Mouse (Mus musculus): ENCODE results near the gene Anp32a.

Anp32a gene

DNA sequence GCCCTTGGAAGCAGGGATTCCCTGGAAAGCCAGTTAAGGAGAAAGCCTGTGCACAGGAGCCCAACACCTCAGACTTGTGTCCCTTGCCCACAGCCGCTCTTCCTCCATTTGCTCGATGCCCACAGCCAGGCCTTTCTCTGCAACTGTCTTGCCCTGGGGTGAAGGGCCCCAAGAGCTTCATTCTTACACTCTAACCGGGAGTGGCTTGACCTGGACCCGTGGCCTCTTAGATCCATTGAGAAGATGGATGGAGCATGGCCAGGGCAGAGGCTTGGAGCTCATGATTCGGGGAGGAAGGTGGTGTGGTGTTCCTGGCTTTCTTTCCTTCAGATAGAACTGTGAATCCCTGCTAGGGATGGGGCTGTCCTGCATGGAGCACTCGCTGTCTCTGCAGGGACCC is 28.1 kb downstream of the Anp32a start:
- WGBS: 80% methylated on average over 6 of the region's 6 CpGs

- 64% methylated on average over 9 of the region's 9 CpGs for WGBS
Measured at GRCm38 (mm10) chr9:62370186-62370585, 29.1 kb downstream of the Anp32a start.

DNA sequence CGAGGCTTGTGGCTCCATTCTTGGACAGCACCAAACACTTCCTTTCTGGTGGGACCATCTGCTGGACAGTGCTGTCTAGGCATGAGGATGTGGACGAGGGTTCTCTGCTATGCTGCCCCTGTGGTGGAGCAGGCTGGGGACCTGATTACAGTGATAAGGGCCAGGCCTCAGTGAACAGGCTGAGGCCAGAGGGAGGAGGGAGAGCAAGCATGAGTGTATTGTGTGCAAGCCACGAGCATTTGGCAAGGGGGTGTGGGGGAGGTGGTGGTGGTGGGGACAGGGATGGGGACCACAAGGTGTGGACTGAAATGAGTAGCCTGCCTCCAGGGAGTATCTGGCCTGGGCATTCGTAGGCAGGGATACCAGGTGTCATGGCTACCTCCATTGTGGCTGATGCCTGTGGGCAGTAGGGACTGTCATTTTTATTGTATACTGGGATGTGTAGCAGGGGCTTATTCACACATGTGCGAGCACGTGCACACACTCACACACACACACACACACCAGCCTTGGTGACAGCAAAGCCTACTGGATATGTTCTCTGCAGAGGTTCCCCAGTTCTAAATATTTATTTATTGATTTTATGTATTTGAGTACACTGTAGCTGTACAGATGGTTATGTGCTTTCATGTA is 29.7 kb downstream of the Anp32a start:
- WGBS: 52% methylated on average over 6 of the region's 6 CpGs

DNA sequence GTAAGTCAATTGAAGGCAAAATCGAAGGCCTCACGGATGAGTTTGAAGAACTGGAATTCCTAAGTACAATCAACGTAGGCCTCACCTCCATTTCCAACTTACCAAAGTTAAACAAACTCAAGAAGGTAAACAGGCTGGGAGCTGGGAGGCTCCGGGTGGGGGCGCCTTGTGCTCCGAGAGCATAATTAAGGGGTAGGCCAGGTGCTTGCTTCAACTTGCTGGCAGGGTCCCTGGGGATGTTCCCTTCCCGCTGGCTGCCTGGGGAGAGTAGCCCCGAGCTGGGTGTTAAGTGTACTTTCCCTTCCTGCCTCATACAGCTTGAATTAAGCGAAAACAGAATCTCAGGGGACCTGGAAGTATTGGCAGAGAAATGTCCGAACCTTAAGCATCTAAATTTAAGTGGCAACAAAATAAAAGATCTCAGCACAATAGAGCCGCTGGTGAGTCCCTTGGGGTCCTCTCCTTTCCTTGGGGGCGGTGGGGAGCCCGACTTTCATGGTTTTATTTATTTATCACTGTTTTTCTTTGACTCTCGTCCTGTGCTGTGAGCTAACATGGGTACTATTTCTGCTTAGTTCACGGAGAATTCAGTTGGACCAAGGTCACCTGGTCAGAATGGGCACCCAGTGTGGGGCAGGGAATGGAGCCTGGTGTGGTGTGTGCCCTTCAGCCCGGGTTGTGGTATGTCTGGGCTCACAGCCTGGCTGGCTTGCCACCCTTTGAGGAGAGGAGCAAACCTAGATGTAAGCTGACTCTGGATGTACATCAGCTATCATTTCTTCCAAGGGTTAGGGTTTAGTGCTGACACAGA is 30.9 kb downstream of the Anp32a start:
- 61% methylated on average over 16 of the region's 16 CpGs for WGBS

DNA sequence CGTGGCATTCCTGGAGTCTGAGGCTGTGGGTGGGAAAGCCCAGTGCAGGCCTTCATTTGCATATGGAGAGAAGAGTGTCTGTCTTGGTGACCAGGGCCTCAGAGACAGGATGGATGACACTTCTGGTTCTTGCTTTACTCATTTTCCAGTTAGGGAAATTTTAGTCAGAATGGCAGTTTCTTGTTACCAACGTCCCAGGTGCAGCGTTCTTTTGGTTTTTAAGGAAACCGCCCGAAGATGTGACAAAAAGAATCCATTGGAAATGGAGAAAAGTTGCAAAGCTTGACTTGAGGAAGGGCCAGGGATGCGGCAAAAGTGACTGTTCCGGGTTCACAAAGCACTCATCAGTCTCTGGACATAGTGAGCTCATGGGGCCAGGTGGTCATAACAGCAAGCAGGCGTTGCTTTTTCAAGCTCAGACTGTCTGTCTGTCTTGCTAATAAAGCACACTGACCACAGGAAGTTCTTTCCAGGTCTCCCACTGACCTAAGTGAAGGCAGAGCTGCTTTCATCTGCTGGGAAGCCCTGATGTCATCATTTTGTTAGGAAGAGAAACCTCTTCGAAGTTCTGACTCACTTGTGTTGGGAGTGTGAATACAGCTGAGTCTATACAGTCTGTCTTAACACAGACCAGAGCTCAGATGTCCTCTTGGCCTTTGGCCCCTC is 31.6 kb downstream of the Anp32a start:
- WGBS: 72% methylated on average over 9 of the region's 9 CpGs

DNA sequence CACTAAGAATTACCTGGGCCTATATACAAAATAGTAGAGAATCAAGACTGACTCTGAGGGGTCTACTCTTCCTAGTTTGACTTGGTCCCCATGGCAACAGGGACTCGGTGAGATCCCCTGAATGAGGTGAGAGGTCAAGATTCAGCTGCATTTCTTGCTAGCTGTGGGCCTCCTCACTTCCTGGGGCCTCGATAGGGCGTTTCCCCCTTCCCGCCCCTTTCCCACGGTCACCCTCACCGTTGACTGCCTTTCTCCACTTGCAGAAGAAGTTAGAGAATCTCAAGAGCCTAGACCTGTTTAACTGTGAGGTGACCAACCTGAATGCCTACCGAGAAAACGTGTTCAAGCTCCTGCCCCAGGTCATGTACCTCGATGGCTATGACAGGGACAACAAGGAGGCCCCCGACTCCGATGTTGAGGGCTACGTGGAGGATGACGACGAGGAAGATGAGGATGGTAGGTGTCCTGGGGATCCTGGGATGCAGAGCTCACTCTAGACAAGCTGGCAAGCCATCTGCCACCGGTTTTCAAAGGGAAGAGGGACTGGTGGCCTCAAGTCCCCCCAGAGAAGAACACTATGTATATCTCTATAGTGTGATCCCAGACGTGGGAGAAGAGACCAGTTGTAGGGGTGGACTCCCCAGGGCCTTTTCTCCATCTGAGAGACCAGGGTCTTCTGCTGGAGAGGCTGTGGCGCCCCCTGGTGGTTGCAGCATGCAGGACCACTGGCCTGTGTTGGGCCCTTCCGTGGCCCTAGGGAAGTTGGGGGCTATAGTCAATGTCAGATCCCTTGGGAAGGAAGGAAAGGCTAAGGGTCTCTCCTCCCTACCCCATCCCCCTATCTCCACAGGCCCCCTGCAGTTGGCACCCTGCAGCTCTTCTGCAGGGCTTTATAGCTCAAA is 32.4 kb downstream of the Anp32a start:
- 60% methylated on average over 18 of the region's 18 CpGs for WGBS

- WGBS: 50% methylated on average over 3 of the region's 3 CpGs
Measured at GRCm38 (mm10) chr9:62374276-62374675, 33.2 kb downstream of the Anp32a start.

DNA sequence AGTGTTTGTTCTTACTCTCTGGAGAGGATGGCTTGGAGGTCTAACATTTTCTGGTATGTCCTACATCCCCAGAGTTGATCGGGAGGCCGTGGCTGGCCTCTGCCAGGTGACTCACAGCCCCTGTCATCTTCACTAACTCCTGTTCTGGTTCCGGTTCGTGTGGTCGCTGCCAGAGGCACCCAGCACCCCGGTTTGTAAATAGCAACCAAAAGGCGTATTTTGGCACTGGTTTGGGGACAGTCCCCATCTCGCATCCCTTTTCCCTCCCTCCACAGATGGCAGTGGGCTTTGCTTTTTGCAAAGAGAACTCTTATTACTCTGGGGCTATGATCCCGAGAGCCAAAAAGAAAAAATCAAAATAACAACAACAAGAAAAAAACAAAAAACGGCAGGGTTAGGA is 36.8 kb downstream of the Anp32a start:
- WGBS: 57% methylated on average over 10 of the region's 10 CpGs

- 84% methylated on average over 5 of the region's 5 CpGs for WGBS
Measured at GRCm38 (mm10) chr9:62380351-62380750, 39.3 kb downstream of the Anp32a start.

GRCm38 (mm10) chr9:62381402-62381913 is 40.4 kb downstream of the Anp32a start:
- WGBS: 60% methylated on average over 8 of the region's 8 CpGs

- 45% methylated on average over 10 of the region's 10 CpGs for WGBS
Measured at GRCm38 (mm10) chr9:62382519-62383084, 41.5 kb downstream of the Anp32a start.

- 92% methylated on average over 6 of the region's 6 CpGs for WGBS
Measured at GRCm38 (mm10) chr9:62385062-62385461, 44.0 kb downstream of the Anp32a start.

- WGBS: 93% methylated on average over 4 of the region's 4 CpGs
Measured at GRCm38 (mm10) chr9:62385727-62386518, 44.8 kb downstream of the Anp32a start.

GRCm38 (mm10) chr9:62389735-62390134 is 48.6 kb downstream of the Anp32a start:
- 77% methylated on average over 9 of the region's 9 CpGs for WGBS

GRCm38 (mm10) chr9:62393531-62393930 is 52.4 kb downstream of the Anp32a start:
- 76% methylated on average over 2 of the region's 2 CpGs for WGBS

- 64% methylated on average over 2 of the region's 2 CpGs for WGBS
Measured at GRCm38 (mm10) chr9:62394163-62394562, 53.1 kb downstream of the Anp32a start.

DNA sequence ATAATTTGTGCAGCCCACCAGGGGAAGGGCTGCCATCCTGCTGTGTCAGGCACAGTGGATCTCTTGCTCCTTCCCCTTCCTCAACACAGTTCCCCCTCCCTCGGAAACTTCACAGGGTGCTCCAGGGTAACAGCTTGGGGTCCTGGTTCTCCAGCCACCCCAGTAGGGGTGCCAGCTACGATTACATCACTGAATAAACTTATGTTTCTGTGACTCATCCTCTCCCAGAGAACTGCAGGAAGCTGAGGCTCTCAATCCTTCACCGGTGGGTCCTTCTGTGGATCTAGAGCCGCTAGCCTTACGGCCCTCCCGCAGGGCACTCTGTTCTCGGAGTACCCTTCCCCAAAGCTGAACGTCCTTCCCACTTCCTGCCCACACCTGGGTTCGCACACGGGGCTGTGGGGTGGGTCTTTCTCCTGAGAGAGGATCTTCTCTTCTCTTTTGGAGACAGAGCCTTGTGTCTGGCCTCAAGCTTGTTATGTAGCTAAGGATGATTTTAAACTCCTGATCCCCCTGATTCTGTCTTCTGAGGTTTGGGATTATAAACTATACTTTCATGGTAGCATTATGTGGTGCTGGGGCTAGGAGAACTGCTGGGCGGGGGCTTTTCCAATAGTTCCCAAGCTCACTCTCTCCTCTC is 59.6 kb downstream of the Anp32a start:
- WGBS: 56% methylated on average over 11 of the region's 11 CpGs

DNA sequence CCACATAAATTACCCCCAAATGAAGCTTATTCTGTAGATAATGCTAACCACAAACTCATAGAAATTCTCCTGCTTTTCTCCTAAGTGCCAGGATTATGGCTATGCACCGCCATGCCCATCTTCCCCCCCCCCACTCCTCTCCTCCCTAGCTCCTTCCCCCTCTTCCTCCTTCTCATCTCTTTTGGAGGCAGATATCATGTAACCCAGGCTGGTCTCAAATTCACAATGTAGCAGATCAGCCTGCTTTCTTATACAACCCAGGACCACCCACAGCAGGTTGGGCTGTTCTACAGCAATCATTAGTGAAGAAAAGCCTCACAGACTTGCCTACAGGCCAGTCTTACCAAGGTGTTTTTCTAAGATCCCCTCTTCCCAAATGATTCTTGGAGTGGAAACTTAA is 60.5 kb downstream of the Anp32a start:
- 96% methylated on average over 1 of the region's 1 CpGs for WGBS

DNA sequence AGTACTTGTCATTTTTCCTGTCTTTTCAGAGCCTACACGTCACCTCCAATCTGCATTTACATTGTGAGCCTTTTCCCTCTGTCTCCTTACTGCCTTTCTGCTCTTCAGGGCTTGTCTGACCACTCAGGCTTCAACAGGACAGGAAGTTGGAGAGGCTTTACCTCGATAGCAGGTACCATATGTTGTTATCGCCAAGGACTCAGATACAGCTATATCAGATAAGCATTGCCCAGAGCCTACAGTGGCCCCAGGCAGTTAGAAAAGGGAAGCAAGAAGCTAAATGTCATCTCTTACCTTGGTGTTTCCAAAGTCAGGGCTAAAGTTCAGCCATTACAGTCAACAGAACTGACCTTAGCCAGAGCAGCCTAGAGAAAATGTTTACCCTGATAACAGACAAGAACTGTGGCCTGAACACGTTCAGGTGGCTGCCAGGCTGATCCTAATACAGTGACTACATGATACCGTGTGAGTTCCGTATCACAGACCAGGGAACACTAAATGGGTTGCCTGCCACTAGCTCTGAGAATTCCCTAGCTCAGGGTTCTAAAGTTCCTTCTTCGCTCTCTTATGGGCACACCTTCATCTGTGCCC is 65.4 kb downstream of the Anp32a start:
- whole genome bisulfite sequencing: 94% methylated on average over 7 of the region's 7 CpGs
